Mouse (Mus musculus) olfactory bulb, adult 2 months (tissue): ENCODE data around the gene Tent4b.

Source experiments
- CTCF ChIP-seq: fragments of 200-500 bp; IDR thresholded peaks from 2 replicates; pipeline ENCODE4 v1.5.1; 2012; ENCODE audit warnings: low read depth, mild to moderate bottlenecking, low read length, moderate library complexity; ENCODE audit not compliant: insufficient read depth
- POLR2A ChIP-seq: fragments of 200-500 bp; IDR thresholded peaks from 2 replicates; pipeline ENCODE4 v1.6.1; 2012; ENCODE audit warnings: mild to moderate bottlenecking, low read depth, low read length, moderate library complexity; ENCODE audit not compliant: insufficient read depth

DNA sequence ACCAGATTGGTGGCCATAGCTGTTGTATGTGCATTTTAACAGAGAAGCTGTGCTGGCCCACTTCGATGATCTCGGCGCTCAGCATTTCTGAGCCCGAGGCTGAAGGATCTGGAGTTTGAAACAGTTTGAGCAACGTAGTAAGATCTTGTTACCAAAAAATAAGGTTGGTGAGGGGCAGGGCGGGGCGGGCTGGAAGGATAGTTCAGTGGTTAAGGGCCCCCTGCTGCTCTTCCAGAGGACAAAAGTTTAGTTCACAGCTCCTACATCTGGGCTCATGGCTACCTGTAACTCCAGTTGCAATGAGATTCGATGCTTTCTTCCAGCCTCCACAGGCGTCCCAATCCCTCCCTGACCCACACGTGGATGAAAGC lies 99.7 kb downstream of the Tent4b start:
- TF ChIP-seq CTCF: no peak
- no peak for TF ChIP-seq POLR2A
